Comparison of ENCODE assay signal across 17 mouse cellular contexts in the genomic region with DNA sequence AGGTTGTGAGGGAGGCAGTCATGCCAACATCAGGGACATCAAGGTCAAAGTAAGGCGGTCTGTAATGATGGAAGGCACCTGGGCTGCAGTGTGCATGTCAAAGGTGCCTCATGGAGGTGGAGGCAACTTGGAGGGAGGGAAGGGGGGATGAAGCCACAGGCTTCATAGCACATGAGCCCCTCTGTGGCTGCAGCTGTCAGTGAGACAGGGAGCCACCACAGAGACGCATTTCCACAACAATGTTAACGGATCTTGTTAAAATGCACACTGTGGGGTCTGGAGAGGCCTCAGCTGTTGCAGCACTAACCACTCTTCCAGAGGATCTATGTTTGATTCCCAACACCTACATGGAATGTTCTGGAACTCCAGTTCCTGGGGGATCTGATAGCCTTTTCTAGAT.
"Had no signal": no experiment of that assay in that cellular context is flagged by ENCODE, and none has a peak within 500 bp of the region (broad histone marks: within the 10 kb centered on the region; RNA-seq: fewer than 3 reads in every experiment).

No protein-coding gene starts in this region.

- H3K4me2 ChIP-seq: liver, embryonic 13.5 days; midbrain, embryonic 11.5 days; midbrain, embryonic 15.5 days; neural tube, embryonic 13.5 days had no signal

- H3K27ac ChIP-seq: layer of hippocampus, adult 2 months; left cerebral cortex, adult 2 months; liver, embryonic 13.5 days; midbrain, embryonic 15.5 days; neural tube, embryonic 13.5 days; stomach, postnatal 0 days had no signal

- H3K4me3 ChIP-seq: layer of hippocampus, adult 2 months; left cerebral cortex, adult 2 months; liver, embryonic 13.5 days; midbrain, embryonic 15.5 days; neural tube, embryonic 13.5 days had no signal

- H3K9ac ChIP-seq: liver, embryonic 13.5 days; midbrain, embryonic 15.5 days; neural tube, embryonic 13.5 days had no signal

- DNase-seq: kidney, adult 2 months; kidney, postnatal 25 days; layer of hippocampus, adult 9-11 months; liver, embryonic 13.5 days; lung, adult 2 months; lung, postnatal 14 days; lung, postnatal 4 days; retina, postnatal 1 day; right cerebral cortex, postnatal 25 days; thymus, adult 2 months; thymus, postnatal 25 days had no signal

- ATAC-seq: midbrain, embryonic 15.5 days had no signal

- H3K36me3 ChIP-seq: liver, embryonic 13.5 days; midbrain, embryonic 15.5 days; neural tube, embryonic 13.5 days had no signal

- H3K9me3 ChIP-seq: liver, embryonic 13.5 days; midbrain, embryonic 15.5 days; neural tube, embryonic 13.5 days had no signal
